19 mouse cellular contexts compared by ENCODE assay signal in genomic region chr5:140052405-140052804, GRCm38 (mm10).
DNase-seq lines count a peak whose midpoint lies in the region; TF ChIP-seq lines count a peak whose summit lies in the region.
"Had no signal": no experiment of that assay in that cellular context is flagged by ENCODE, and none has a peak within 500 bp of the region (broad histone marks: within the 10 kb centered on the region; RNA-seq: fewer than 3 reads in every experiment).

No protein-coding gene starts in this region.

- H3K9ac ChIP-seq in CH12.LX (ENCODE audit: insufficient read depth, low read depth) (no peak overlapping the region), ES-E14 (ENCODE audit: insufficient read depth, low read depth, low read length, poor library complexity, severe bottlenecking) (no peak overlapping the region)
- H3K9ac ChIP-seq: embryonic facial prominence, embryonic 12.5 days; forebrain, embryonic 13.5 days; forebrain, embryonic 15.5 days; forebrain, postnatal 0 days had no signal

- WGBS in lung, adult 2 months, result 87% methylated on average over 3 of the region's 3 CpGs

- no peak for TF ChIP-seq EP300 in CH12.LX (IDR thresholded peaks at IDR 0.05; ENCODE audit: low read length)

- no peaks in the 10 kb centered on the region for H3K79me2 ChIP-seq in CH12.LX (replicated peaks; ENCODE audit: control insufficient read depth, extremely low read depth, insufficient read depth, poor library complexity, severe bottlenecking)

- H3K4me3 ChIP-seq in CH12.LX (replicated peaks in 1 of 3; ENCODE audit: low read depth in 2 of 3, low read length in 2 of 3, poor library complexity in 1 of 3) (no peak overlapping the region), ES-E14 (ENCODE audit: insufficient read depth in 1 of 2, low read depth in 1 of 2, low read length in 2 of 2, poor library complexity in 1 of 2, severe bottlenecking in 1 of 2) (no peak overlapping the region)
- no peak overlapping the region for H3K4me3 ChIP-seq in lung, adult 2 months (replicated peaks; ENCODE audit: extremely low read depth, low read depth, low read length)
- H3K4me3 ChIP-seq: embryonic facial prominence, embryonic 10.5 days; embryonic facial prominence, embryonic 12.5 days; forebrain, embryonic 13.5 days; forebrain, embryonic 15.5 days had no signal

- peaks cover 0 to 59% of the 10 kb centered on the region in 2 experiments for H3K36me3 ChIP-seq in CH12.LX (replicated peaks in 1 of 2; ENCODE audit: control insufficient read depth in 1 of 2, insufficient read depth in 1 of 2, low read length in 1 of 2)
- H3K36me3 ChIP-seq in ES-E14 (ENCODE audit: control insufficient read depth, insufficient read depth, low read length, poor library complexity, severe bottlenecking), result no peaks in the 10 kb centered on the region; the same call in 1 of the 2 replicates
- H3K36me3 ChIP-seq: embryonic facial prominence, embryonic 12.5 days; forebrain, embryonic 15.5 days had no signal

- H3K27ac ChIP-seq in CH12.LX (ENCODE audit: insufficient read depth, low read depth) (no peak overlapping the region), ES-E14 (ENCODE audit: insufficient read depth, low read depth, low read length, poor library complexity, severe bottlenecking) (no peak overlapping the region)
- H3K27ac ChIP-seq: embryonic facial prominence, embryonic 10.5 days; embryonic facial prominence, embryonic 12.5 days; forebrain, embryonic 13.5 days; forebrain, embryonic 15.5 days had no signal

- in situ Hi-C loops in CH12.LX (cut with MboI; ENCODE audit: low pct_ligation_motif_present, low pct_unique_long_range_greater_than_20kb, low sequenced_read_pairs), result no loop called here
- in situ Hi-C loops in ES-E14 (cut with MboI; ENCODE audit: low sequenced_read_pairs in 2 of 2, unreplicated experiment in 2 of 2), result no loop called here

- no peaks in the 10 kb centered on the region for H3K27me3 ChIP-seq in CH12.LX (replicated peaks)
- H3K27me3 ChIP-seq: embryonic facial prominence, embryonic 12.5 days; forebrain, embryonic 13.5 days; forebrain, embryonic 15.5 days; Patski had no signal

- H3K4me2 ChIP-seq in CH12.LX (ENCODE audit: insufficient read depth, low read depth, poor library complexity, severe bottlenecking), result no peak overlapping the region
- H3K4me2 ChIP-seq: embryonic facial prominence, embryonic 12.5 days; forebrain, embryonic 13.5 days; forebrain, embryonic 15.5 days had no signal

- DNase-seq in CH12.LX (ENCODE audit: extremely low read depth) (no peak), ES-E14 (ENCODE audit: low read depth, low spot score) (no peak)
- peak; percentile 18 for DNase-seq in mesoderm, embryonic 11.5 days (ENCODE audit: low read depth, low spot score)
- DNase-seq in lung, adult 2 months, result no peak
- DNase-seq in kidney, adult 11 months, result no peak
- DNase-seq: adrenal gland, adult 8-10 months; adrenal gland, postnatal 14 days; adrenal gland, postnatal 36 days; cerebellum, adult 11-12 months; cerebellum, adult 2 months; cerebellum, adult 9-10 months; cerebellum, postnatal 10 days; cerebellum, postnatal 25 days; forebrain, postnatal 0 days had no signal

- H3K9me3 ChIP-seq in CH12.LX (replicated peaks; ENCODE audit: low read length) (no peaks in the 10 kb centered on the region), ES-E14 (ENCODE audit: control insufficient read depth, insufficient read depth, low read depth, low read length) (no peaks in the 10 kb centered on the region)
- H3K9me3 ChIP-seq: embryonic facial prominence, embryonic 10.5 days; embryonic facial prominence, embryonic 12.5 days; forebrain, embryonic 13.5 days; forebrain, embryonic 15.5 days had no signal

- TF ChIP-seq RAD21 in CH12.LX (IDR thresholded peaks at IDR 0.05; ENCODE audit: low read depth, low read length), result no peak

- no peak for TF ChIP-seq POLR2A in CH12.LX (IDR thresholded peaks at IDR 0.05; ENCODE audit: low read depth, low read length)
- no peak for TF ChIP-seq POLR2A in lung, adult 2 months (IDR thresholded peaks at IDR 0.05; ENCODE audit: borderline replicate concordance, extremely low read depth, low read depth, low read length)

- H3K4me1 ChIP-seq in CH12.LX (ENCODE audit: control insufficient read depth in 1 of 2, insufficient read depth in 2 of 2) (peaks cover 5 to 42% of the 10 kb centered on the region in 2 experiments), ES-E14 (ENCODE audit: control insufficient read depth in 2 of 2, insufficient read depth in 2 of 2, low read length in 2 of 2, poor library complexity in 1 of 2) (no peaks in the 10 kb centered on the region)
- H3K4me1 ChIP-seq in lung, adult 2 months (ENCODE audit: control insufficient read depth, insufficient read depth, low read length), result no peaks in the 10 kb centered on the region
- H3K4me1 ChIP-seq: embryonic facial prominence, embryonic 10.5 days; embryonic facial prominence, embryonic 12.5 days had no signal

- dilution Hi-C loops in CH12.LX (cut with MboI; ENCODE audit: extremely low pct_ligation_motif_present, extremely low pct_unique_long_range_greater_than_20kb, low sequenced_read_pairs), result no loop called here

- no peak for TF ChIP-seq CTCF in CH12.LX (conservative IDR thresholded peaks at IDR 0.05 in 1 of 2, IDR thresholded peaks at IDR 0.05 in 1 of 2; ENCODE audit: low read depth in 2 of 2, low read length in 2 of 2)
- TF ChIP-seq CTCF in lung, adult 2 months (IDR thresholded peaks at IDR 0.05; ENCODE audit: insufficient read depth, low read length), result no peak

TF ChIP-seq in CH12.LX, 34 proteins besides CTCF, POLR2A, EP300 and RAD21:
- TF ChIP-seq MAFK (IDR thresholded peaks at IDR 0.05; ENCODE audit: insufficient replicate concordance, low read length) (peak; percentile 94), MYC (IDR thresholded peaks at IDR 0.05; ENCODE audit: low read depth, low read length) (no peak)

TF ChIP-seq in ES-E14, 5 proteins besides CTCF, POLR2A, EP300 and RAD21:
- peak; percentile 94 for TF ChIP-seq MAFK (IDR thresholded peaks at IDR 0.05; ENCODE audit: insufficient read depth, low read depth, low read length)
- no peak for TF ChIP-seq CHD2 (IDR thresholded peaks at IDR 0.05; ENCODE audit: low read depth, low read length)
- TF ChIP-seq ZNF384 (IDR thresholded peaks at IDR 0.05; ENCODE audit: low read depth, low read length), result no peak
- TF ChIP-seq ZC3H11A (IDR thresholded peaks at IDR 0.05; ENCODE audit: borderline replicate concordance, low read depth, low read length), result no peak
